Mouse (Mus musculus) skeletal muscle tissue, postnatal 0 days (tissue): ENCODE measurements around the gene Pgap1. TPM values are rescaled to one million over a fixed set of nuclear protein-coding genes. Genes with fewer than 3 reads are reported as not detected.

ENCODE experiments used
- polyA plus RNA-seq: library from polyadenylated mRNA; unstranded; fragments of >200 nt; fragmentation: Nextera tagmentation; extraction: Ambion mirVana; gene quantifications from 2 replicates; pipeline ENCODE4 v1.2.1, GENCODE M21; 2015

The Pgap1 gene
- polyA plus RNA-seq = 1.3 and 1.4 TPM in 2 replicates

DNA sequence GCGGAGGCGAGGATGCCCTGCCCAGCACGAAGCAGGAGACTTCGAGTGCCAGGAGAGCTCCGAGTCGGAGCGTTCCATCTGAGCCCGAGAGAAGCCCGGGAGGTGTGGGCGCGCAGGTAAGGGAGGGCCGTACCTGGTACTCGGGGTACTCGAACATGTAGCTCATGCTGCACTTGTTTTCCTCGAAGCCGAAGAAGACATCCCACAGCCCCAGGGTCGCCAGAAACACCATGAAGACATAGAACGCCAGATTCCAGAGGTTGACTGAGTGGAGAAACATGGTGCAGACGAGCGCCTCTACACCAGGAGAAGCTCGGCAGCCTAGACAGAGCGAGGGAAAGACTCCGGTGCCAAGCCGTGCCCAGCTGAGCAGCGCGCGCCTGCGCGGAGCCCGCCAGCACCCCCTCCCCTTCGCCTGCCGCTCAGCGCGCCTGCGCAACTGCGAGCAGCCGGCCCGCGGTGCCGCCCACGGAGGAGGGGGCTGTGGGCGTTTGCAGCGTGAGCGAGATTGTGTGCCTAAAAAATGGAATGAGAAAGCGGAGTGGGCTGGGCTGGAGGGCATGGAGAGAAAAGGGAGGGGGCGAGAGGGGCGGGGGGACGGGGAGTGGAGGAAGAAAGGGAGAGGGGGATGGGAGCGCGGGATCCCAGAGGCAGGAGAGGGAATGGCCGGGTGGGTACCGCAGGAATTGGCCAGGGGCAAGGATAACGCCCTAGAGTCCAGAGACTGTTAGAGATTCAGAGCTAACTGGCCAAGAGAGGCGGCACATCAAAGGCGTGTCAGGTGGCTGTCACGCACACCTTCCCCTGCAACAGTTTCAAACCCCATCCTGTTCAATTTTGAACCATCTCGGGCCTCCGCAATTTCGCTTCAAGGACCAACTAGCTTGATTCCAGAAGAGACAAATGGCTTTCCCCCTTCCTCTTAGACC, at the start of gene Pgap1:
Gene Pgap1 (minus strand): TSS at position 384 of the 929 bp plus-strand sequence.

DNA sequence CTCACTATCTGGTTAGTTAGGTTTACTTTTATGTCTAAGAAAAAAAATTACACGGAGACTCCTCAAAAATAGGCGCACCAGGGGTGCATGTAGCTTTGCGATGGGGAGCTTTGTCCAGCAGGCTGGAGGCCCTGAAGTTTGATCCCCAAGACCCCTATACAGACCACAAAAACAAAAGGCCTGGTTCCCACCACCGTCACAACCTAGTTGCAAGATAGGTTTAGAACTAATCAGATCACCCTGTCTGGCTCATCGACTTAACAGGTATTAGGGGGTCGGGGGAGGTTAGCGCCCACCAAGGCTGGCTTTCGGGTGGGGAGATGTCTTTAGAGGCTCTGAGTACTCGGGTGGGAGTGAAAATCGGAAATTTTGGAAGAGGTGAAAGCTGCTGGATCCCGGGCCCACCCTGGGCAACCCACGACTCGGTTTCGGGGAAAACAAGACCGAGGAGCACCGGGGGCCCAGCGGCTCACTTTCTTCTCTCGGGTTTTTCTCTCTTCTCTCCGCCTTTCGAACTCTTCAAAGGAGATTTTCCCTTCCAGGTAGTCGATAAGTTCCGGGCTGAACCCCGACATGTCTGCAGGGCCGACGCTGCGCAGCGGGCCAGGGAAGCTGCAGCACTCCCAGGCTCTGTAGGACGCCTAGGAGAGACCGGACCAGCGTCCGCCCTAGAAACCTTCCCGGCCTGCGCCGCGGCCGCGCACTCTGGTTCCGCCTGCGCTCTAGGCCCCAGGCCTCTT, 119.0 kb downstream of the Pgap1 start, which contains the start of gene Gtf3c3:
Gene Gtf3c3 (minus strand): TSS at position 632 of the 740 bp plus-strand sequence.

Other genes starting within 250 kb of the Pgap1 start
- gene Gtf3c3, start 118.7 kb downstream of the Pgap1 start, polyA plus RNA-seq = 9.5 and 10.6 TPM in 2 replicates